Mouse (Mus musculus): ENCODE data around the gene Adgrd1. TPM values are rescaled to one million over a fixed set of nuclear protein-coding genes. Genes with fewer than 3 reads are reported as not detected.

Adgrd1 gene
- polyA plus RNA-seq, 1 experiment, result not detected

DNA sequence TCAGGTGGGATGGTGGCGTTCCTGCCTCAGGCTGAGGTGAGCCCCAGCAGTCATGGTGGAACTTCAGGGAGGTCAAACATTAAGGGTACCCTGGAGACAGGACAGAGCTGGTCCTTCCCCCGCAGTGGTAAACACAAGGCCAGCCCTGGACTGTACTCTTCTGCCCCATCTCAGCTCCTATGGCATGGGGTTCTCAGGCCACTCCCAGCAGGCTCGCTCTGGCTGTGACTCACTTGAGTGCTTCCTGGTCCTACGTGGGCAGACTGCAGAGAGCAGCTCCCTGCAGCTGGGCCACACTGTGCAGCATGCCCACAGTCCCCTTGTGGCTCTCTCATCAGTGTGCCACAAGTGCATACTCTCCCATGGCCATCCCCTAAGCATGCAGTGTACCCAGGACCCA, 112.3 kb downstream of the Adgrd1 start:
- TF ChIP-seq POLR2A (IDR thresholded peaks at IDR 0.05; ENCODE audit: insufficient read depth, low read length) (no peak), CTCF (IDR thresholded peaks at IDR 0.05; ENCODE audit: low read depth, low read length) (no peak), EP300 (IDR thresholded peaks at IDR 0.05; ENCODE audit: insufficient read depth, low read depth, low read length) (no peak)
- no peaks in the 10 kb centered on the region for H3K36me3 ChIP-seq (ENCODE audit: control insufficient read depth, insufficient read depth, low read length, poor library complexity, severe bottlenecking)
- H3K4me3 ChIP-seq (ENCODE audit: low read depth, low read length), result no peak overlapping the region
- H3K4me1 ChIP-seq (ENCODE audit: control insufficient read depth, insufficient read depth, low read length), result no peaks in the 10 kb centered on the region
- no peak overlapping the region for H3K9ac ChIP-seq (ENCODE audit: low read depth, poor library complexity, severe bottlenecking)
- H3K9me3 ChIP-seq (replicated peaks; ENCODE audit: control insufficient read depth, insufficient read depth, low read length, poor library complexity, severe bottlenecking), result no peaks in the 10 kb centered on the region
- no peaks in the 10 kb centered on the region for H3K27me3 ChIP-seq (ENCODE audit: control insufficient read depth, insufficient read depth, low read length, poor library complexity, severe bottlenecking)
- no peak overlapping the region for H3K27ac ChIP-seq (ENCODE audit: insufficient read depth, low read length)

- H3K27me3 ChIP-seq (ENCODE audit: control insufficient read depth, insufficient read depth, low read length, poor library complexity, severe bottlenecking), result no peaks in the 10 kb centered on the region
- H3K4me1 ChIP-seq (ENCODE audit: control insufficient read depth, insufficient read depth, low read length), result peaks cover 2% of the 10 kb centered on the region
- H3K27ac ChIP-seq (ENCODE audit: insufficient read depth, low read length), result no peak overlapping the region
- no peaks in the 10 kb centered on the region for H3K9me3 ChIP-seq (replicated peaks; ENCODE audit: control insufficient read depth, insufficient read depth, low read length, poor library complexity, severe bottlenecking)
- H3K4me3 ChIP-seq (ENCODE audit: low read depth, low read length), result no peak overlapping the region
- no peaks in the 10 kb centered on the region for H3K36me3 ChIP-seq (ENCODE audit: control insufficient read depth, insufficient read depth, low read length, poor library complexity, severe bottlenecking)
- TF ChIP-seq POLR2A (IDR thresholded peaks at IDR 0.05; ENCODE audit: insufficient read depth, low read length) (no peak), EP300 (IDR thresholded peaks at IDR 0.05; ENCODE audit: insufficient read depth, low read depth, low read length) (no peak), CTCF (IDR thresholded peaks at IDR 0.05; ENCODE audit: low read depth, low read length) (no peak)
- H3K9ac ChIP-seq (ENCODE audit: low read depth, poor library complexity, severe bottlenecking), result no peak overlapping the region
Observed at GRCm38 (mm10) chr5:129211385-129212031, 115.0 kb downstream of the Adgrd1 start.

GRCm38 (mm10) chr5:129214023-129214422, 117.5 kb downstream of the Adgrd1 start:
- Histone ChIP-seq H3K27ac (ENCODE audit: insufficient read depth, low read length) (no peak overlapping the region), H3K9me3 (replicated peaks; ENCODE audit: control insufficient read depth, insufficient read depth, low read length, poor library complexity, severe bottlenecking) (no peaks in the 10 kb centered on the region), H3K9ac (ENCODE audit: low read depth, poor library complexity, severe bottlenecking) (no peak overlapping the region), H3K4me3 (ENCODE audit: low read depth, low read length) (no peak overlapping the region), H3K27me3 (ENCODE audit: control insufficient read depth, insufficient read depth, low read length, poor library complexity, severe bottlenecking) (no peaks in the 10 kb centered on the region), H3K36me3 (ENCODE audit: control insufficient read depth, insufficient read depth, low read length, poor library complexity, severe bottlenecking) (no peaks in the 10 kb centered on the region), H3K4me1 (ENCODE audit: control insufficient read depth, insufficient read depth, low read length) (peaks cover 9% of the 10 kb centered on the region)
- TF ChIP-seq EP300 (IDR thresholded peaks at IDR 0.05; ENCODE audit: insufficient read depth, low read depth, low read length) (no peak), CTCF (IDR thresholded peaks at IDR 0.05; ENCODE audit: low read depth, low read length) (no peak), POLR2A (IDR thresholded peaks at IDR 0.05; ENCODE audit: insufficient read depth, low read length) (no peak)

DNA sequence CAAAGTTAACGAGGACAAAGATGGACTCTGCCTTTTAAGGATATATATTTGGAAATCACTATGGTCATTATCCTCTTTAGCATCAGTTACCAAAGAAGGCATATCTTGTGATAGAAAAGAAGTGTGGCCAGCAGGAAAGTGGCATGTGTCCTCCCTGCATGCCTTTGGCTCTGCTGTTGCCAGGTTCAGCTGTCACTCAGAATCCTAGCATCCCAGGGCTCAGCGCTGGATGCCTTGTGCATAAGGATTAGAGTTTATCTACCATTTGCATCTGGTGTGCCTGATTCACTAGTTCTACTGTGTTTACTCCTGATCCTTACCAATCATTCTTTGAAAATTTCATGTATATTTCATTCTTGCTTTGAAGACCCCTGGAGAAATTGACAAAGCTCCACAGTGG, 119.5 kb downstream of the Adgrd1 start:
- Histone ChIP-seq H3K36me3 (ENCODE audit: control insufficient read depth, insufficient read depth, low read length, poor library complexity, severe bottlenecking) (no peaks in the 10 kb centered on the region), H3K4me3 (ENCODE audit: low read depth, low read length) (no peak overlapping the region), H3K27ac (ENCODE audit: insufficient read depth, low read length) (no peak overlapping the region), H3K9ac (ENCODE audit: low read depth, poor library complexity, severe bottlenecking) (no peak overlapping the region), H3K9me3 (replicated peaks; ENCODE audit: control insufficient read depth, insufficient read depth, low read length, poor library complexity, severe bottlenecking) (no peaks in the 10 kb centered on the region), H3K4me1 (ENCODE audit: control insufficient read depth, insufficient read depth, low read length) (peaks cover 10% of the 10 kb centered on the region), H3K27me3 (ENCODE audit: control insufficient read depth, insufficient read depth, low read length, poor library complexity, severe bottlenecking) (no peaks in the 10 kb centered on the region)
- no peak for TF ChIP-seq CTCF (IDR thresholded peaks at IDR 0.05; ENCODE audit: low read depth, low read length)
- TF ChIP-seq EP300 (IDR thresholded peaks at IDR 0.05; ENCODE audit: insufficient read depth, low read depth, low read length), result no peak
- no peak for TF ChIP-seq POLR2A (IDR thresholded peaks at IDR 0.05; ENCODE audit: insufficient read depth, low read length)

DNA sequence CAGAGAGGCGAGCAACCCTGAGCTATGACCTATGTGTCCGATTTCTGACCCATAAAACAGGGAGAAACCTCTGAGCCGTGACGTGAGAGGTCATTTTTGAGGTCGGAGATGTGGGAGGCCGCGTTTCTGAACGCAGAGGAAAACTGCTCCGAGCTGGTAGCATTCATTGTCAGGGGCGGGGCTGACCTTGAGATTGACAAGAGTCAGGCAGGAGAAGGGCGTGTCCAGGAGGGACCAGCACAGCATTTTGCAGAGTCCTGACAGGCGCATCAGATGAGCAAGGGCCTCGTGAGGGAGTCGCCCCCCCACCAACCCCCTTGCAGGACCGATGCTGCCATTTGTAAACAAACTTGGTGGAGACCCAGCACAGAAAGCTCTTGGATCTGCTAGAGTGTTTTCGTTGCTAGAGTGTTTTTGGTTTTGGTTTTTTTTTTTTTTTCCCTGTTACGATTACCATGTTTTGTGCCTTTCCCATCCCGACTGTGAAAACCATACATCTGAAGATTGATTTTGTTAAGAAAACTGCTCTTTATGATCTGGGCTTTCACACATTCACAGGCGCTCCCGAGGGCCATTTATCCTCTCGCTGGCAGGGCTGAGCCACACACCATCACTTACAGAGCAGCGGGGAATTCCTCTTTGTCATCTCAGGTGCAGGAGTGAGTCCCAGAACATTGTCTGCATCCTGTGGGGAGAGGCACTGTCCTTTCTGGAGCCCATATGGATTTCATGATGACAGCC, 121.1 kb downstream of the Adgrd1 start:
- TF ChIP-seq POLR2A (IDR thresholded peaks at IDR 0.05; ENCODE audit: insufficient read depth, low read length) (no peak), EP300 (IDR thresholded peaks at IDR 0.05; ENCODE audit: insufficient read depth, low read depth, low read length) (peak; percentile 71; the same call in 1 of the 2 replicates), CTCF (IDR thresholded peaks at IDR 0.05; ENCODE audit: low read depth, low read length) (no peak)
- H3K36me3 ChIP-seq (ENCODE audit: control insufficient read depth, insufficient read depth, low read length, poor library complexity, severe bottlenecking), result no peaks in the 10 kb centered on the region
- no peak overlapping the region for H3K4me3 ChIP-seq (ENCODE audit: low read depth, low read length)
- peak overlapping the region; percentile 41; the same call in 1 of the 2 replicates for H3K27ac ChIP-seq (ENCODE audit: insufficient read depth, low read length)
- no peaks in the 10 kb centered on the region for H3K9me3 ChIP-seq (replicated peaks; ENCODE audit: control insufficient read depth, insufficient read depth, low read length, poor library complexity, severe bottlenecking)
- H3K27me3 ChIP-seq (ENCODE audit: control insufficient read depth, insufficient read depth, low read length, poor library complexity, severe bottlenecking), result no peaks in the 10 kb centered on the region
- H3K9ac ChIP-seq (ENCODE audit: low read depth, poor library complexity, severe bottlenecking), result no peak overlapping the region
- H3K4me1 ChIP-seq (ENCODE audit: control insufficient read depth, insufficient read depth, low read length), result peaks cover 12% of the 10 kb centered on the region

- Histone ChIP-seq H3K36me3 (ENCODE audit: control insufficient read depth, insufficient read depth, low read length, poor library complexity, severe bottlenecking) (no peaks in the 10 kb centered on the region), H3K27ac (ENCODE audit: insufficient read depth, low read length) (peak overlapping the region; percentile 41; the same call in 1 of the 2 replicates), H3K9ac (ENCODE audit: low read depth, poor library complexity, severe bottlenecking) (no peak overlapping the region), H3K4me1 (ENCODE audit: control insufficient read depth, insufficient read depth, low read length) (peaks cover 12% of the 10 kb centered on the region), H3K27me3 (ENCODE audit: control insufficient read depth, insufficient read depth, low read length, poor library complexity, severe bottlenecking) (no peaks in the 10 kb centered on the region), H3K4me3 (ENCODE audit: low read depth, low read length) (no peak overlapping the region), H3K9me3 (replicated peaks; ENCODE audit: control insufficient read depth, insufficient read depth, low read length, poor library complexity, severe bottlenecking) (no peaks in the 10 kb centered on the region)
- TF ChIP-seq CTCF (IDR thresholded peaks at IDR 0.05; ENCODE audit: low read depth, low read length) (no peak), POLR2A (IDR thresholded peaks at IDR 0.05; ENCODE audit: insufficient read depth, low read length) (no peak), EP300 (IDR thresholded peaks at IDR 0.05; ENCODE audit: insufficient read depth, low read depth, low read length) (no peak)
Observed at GRCm38 (mm10) chr5:129218222-129218505, 121.6 kb downstream of the Adgrd1 start.

Data from ES-Bruce4 (cell line).